Mouse (Mus musculus): ENCODE data around the gene Smg8.

GRCm38 (mm10) chr11:87036180-87036579 lies 50.4 kb downstream of the Smg8 start:
- TF ChIP-seq CTCF (IDR thresholded peaks at IDR 0.05; ENCODE audit: extremely low read depth, insufficient read depth, low read length): no peak
- TF ChIP-seq POLR2A (IDR thresholded peaks at IDR 0.05; ENCODE audit: extremely low read depth, insufficient read depth, low read length): no peak
